In the genomic region with DNA sequence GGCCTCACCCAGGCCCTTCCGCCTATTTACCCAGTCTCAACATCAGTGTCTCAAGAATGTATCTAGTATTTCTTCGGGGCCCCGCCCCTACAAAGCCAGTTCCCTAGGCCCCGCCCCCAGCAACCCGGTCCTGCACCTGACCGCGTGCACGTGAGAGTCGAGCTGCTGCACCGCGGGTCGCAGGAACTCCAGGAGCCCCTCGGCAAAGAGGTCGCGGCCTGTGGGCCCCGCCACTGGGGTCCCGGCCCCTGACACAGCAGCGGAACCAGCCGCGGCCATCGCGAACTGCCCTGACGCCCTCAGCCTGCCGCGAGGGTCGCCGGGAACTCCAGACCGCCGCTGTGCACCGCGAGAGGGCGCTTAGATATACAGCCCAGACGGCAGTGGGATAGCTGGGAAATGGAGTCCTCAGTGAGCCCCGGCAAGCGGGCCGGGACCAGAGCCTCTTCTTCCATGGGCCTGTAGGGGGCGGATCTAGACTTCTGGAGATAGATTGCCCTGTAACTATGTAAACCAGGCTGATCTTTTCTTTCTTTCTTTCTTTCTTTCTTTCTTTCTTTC, we compare ENCODE assay signal across 8 mouse cellular contexts. TPM values are rescaled to one million over a fixed set of nuclear protein-coding genes. Genes with fewer than 3 reads are reported as not detected.
DNase-seq lines count a peak whose midpoint lies in the region; ATAC-seq and TF ChIP-seq lines count a peak whose summit lies in the region.

A gene (minus strand): TSS at position 338 of the 561 bp plus-strand sequence.

- H3K36me3 ChIP-seq in embryonic facial prominence, embryonic 14.5 days (ENCODE audit: control insufficient read depth, insufficient read depth, low read length): peaks cover 40% of the 10 kb centered on the region
- peaks cover 37% of the 10 kb centered on the region for H3K36me3 ChIP-seq in limb, embryonic 14.5 days (ENCODE audit: control insufficient read depth, insufficient read depth, low read length)
- H3K36me3 ChIP-seq in midbrain, postnatal 0 days (ENCODE audit: insufficient read depth, low read length): peaks cover 32% of the 10 kb centered on the region

- peak within 1 kb of the TSS; percentile 81 for H3K9ac ChIP-seq in embryonic facial prominence, embryonic 14.5 days (ENCODE audit: low read depth, low read length)
- H3K9ac ChIP-seq in limb, embryonic 14.5 days (ENCODE audit: low read depth, low read length, severe bottlenecking): peak within 1 kb of the TSS; percentile 74
- H3K9ac ChIP-seq in midbrain, postnatal 0 days (replicated peaks; ENCODE audit: low read length, poor library complexity, severe bottlenecking): peak within 1 kb of the TSS; percentile 86

- no peaks in the 10 kb centered on the region for H3K27me3 ChIP-seq in embryonic facial prominence, embryonic 14.5 days (replicated peaks; ENCODE audit: control insufficient read depth, insufficient read depth, low read length)
- no peaks in the 10 kb centered on the region for H3K27me3 ChIP-seq in limb, embryonic 14.5 days (ENCODE audit: control insufficient read depth, insufficient read depth, low read length)
- H3K27me3 ChIP-seq in midbrain, postnatal 0 days (ENCODE audit: insufficient read depth, low read length): no peaks in the 10 kb centered on the region

- no peaks in the 10 kb centered on the region for H3K9me3 ChIP-seq in embryonic facial prominence, embryonic 14.5 days (ENCODE audit: control insufficient read depth, low read length)
- H3K9me3 ChIP-seq in limb, embryonic 14.5 days (ENCODE audit: control insufficient read depth, low read length): no peaks in the 10 kb centered on the region
- no peaks in the 10 kb centered on the region for H3K9me3 ChIP-seq in midbrain, postnatal 0 days (ENCODE audit: low read length)

- peak within 1 kb of the TSS; percentile 67 for H3K4me3 ChIP-seq in embryonic facial prominence, embryonic 14.5 days (ENCODE audit: low read depth, low read length)
- H3K4me3 ChIP-seq in limb, embryonic 14.5 days (replicated peaks; ENCODE audit: low read length): peak within 1 kb of the TSS; percentile 77
- peak within 1 kb of the TSS; percentile 74 for H3K4me3 ChIP-seq in midbrain, postnatal 0 days (ENCODE audit: low read depth, low read length)

- peak; percentile 88 for TF ChIP-seq CTCF in midbrain, postnatal 0 days (IDR thresholded peaks at IDR 0.05)

- peak within 1 kb of the TSS; percentile 83 for H3K4me2 ChIP-seq in embryonic facial prominence, embryonic 14.5 days (ENCODE audit: low read depth, low read length)
- H3K4me2 ChIP-seq in limb, embryonic 14.5 days (replicated peaks; ENCODE audit: low read depth, low read length, severe bottlenecking): peak within 1 kb of the TSS; percentile 76
- peak within 1 kb of the TSS; percentile 64 for H3K4me2 ChIP-seq in midbrain, postnatal 0 days (ENCODE audit: low read depth, low read length, poor library complexity, severe bottlenecking)

- H3K4me1 ChIP-seq in embryonic facial prominence, embryonic 14.5 days (ENCODE audit: control insufficient read depth, insufficient read depth, low read length): peaks cover 6% of the 10 kb centered on the region
- peaks cover 6% of the 10 kb centered on the region for H3K4me1 ChIP-seq in limb, embryonic 14.5 days (ENCODE audit: control insufficient read depth, insufficient read depth, low read length)
- H3K4me1 ChIP-seq in midbrain, postnatal 0 days (ENCODE audit: insufficient read depth, low read length): no peaks in the 10 kb centered on the region

- WGBS in embryonic facial prominence, embryonic 14.5 days: 0% methylated on average over 31 of the region's 37 CpGs
- 5% methylated on average over 37 of the region's 37 CpGs for WGBS in limb, embryonic 14.5 days
- under 1% methylated on average over 36 of the region's 37 CpGs for WGBS in midbrain, postnatal 0 days

- peak; percentile 99 for ATAC-seq in embryonic facial prominence, embryonic 14.5 days (ENCODE audit: low read depth)
- peak; percentile 97 for ATAC-seq in limb, embryonic 14.5 days (ENCODE audit: low FRiP score, low read depth)
- peak; percentile 95 for ATAC-seq in midbrain, postnatal 0 days (ENCODE audit: low FRiP score)

- DNase-seq in 3T3-L1 (ENCODE audit: low read depth, low spot score): peak; percentile 98
- DNase-seq in adrenal gland, postnatal 4 days (ENCODE audit: low spot score in 2 of 2): peak; percentile 85 to 95
- DNase-seq in embryonic facial prominence, embryonic 14.5 days (ENCODE audit: low spot score): peak; percentile 98
- DNase-seq in heart, adult 8-10 months (ENCODE audit: low spot score): peak; percentile 96
- DNase-seq in kidney, adult 9 months: peak; percentile 98
- peak; percentile 97 for DNase-seq in limb, embryonic 14.5 days (ENCODE audit: low spot score)
- DNase-seq in midbrain, postnatal 0 days (ENCODE audit: low spot score): peak; percentile 97
- peak; percentile 90 to 95 for DNase-seq in spleen, postnatal 14 days (ENCODE audit: low spot score in 2 of 2)

- H3K27ac ChIP-seq in embryonic facial prominence, embryonic 14.5 days (replicated peaks; ENCODE audit: low read depth, low read length): peak within 1 kb of the TSS; percentile 65
- peak within 1 kb of the TSS; percentile 67; the same call in 1 of the 2 replicates for H3K27ac ChIP-seq in limb, embryonic 14.5 days (replicated peaks; ENCODE audit: low read depth, low read length)
- H3K27ac ChIP-seq in midbrain, postnatal 0 days (ENCODE audit: low read depth, low read length): peak within 1 kb of the TSS; percentile 80

- TF ChIP-seq POLR2A in limb, embryonic 14.5 days (IDR thresholded peaks at IDR 0.05; ENCODE audit: borderline replicate concordance, extremely low read depth, insufficient read depth, insufficient read length): peak; percentile 85; the same call in 1 of the 2 replicates

RNA-seq across cellular contexts. Expression of the gene that starts here (rescaled TPM):
- total RNA-seq in adrenal gland, postnatal 4 days (2021): 10 to 100 TPM; 70.9 to 72.3 TPM
- polyA plus RNA-seq in embryonic facial prominence, embryonic 14.5 days (2014; fragmentation: Nextera tagmentation; extraction: Ambion mirVana): 79.6 and 89.9 TPM in 2 replicates
- total RNA-seq in heart, adult 8-10 months (2022): 10 to 100 TPM; 69.7 to 77.6 (median 75.4) TPM
- 54.8 and 57.8 TPM in 2 replicates for polyA plus RNA-seq in limb, embryonic 14.5 days (2012; rRNA removed)
- 87.6 and 91.3 TPM in 2 replicates for polyA plus RNA-seq in limb, embryonic 14.5 days (2014; fragmentation: Nextera tagmentation; extraction: Ambion mirVana)
- 41.2 and 51.9 TPM in 2 replicates for total RNA-seq in midbrain, postnatal 0 days (2014; rRNA removed)
- polyA plus RNA-seq in midbrain, postnatal 0 days (2015; fragmentation: Nextera tagmentation; extraction: Ambion mirVana): 93.5 and 97.2 TPM in 2 replicates

Comparison
In these comparisons a context has a peak if more than half of its experiments do, and no peak if none do; other contexts are left out.
1. Peak in every context shown above with its lines: DNase-seq, ATAC-seq, H3K4me3 ChIP-seq and H3K27ac ChIP-seq.